22 mouse cellular contexts compared by ENCODE assay signal in the genomic region with DNA sequence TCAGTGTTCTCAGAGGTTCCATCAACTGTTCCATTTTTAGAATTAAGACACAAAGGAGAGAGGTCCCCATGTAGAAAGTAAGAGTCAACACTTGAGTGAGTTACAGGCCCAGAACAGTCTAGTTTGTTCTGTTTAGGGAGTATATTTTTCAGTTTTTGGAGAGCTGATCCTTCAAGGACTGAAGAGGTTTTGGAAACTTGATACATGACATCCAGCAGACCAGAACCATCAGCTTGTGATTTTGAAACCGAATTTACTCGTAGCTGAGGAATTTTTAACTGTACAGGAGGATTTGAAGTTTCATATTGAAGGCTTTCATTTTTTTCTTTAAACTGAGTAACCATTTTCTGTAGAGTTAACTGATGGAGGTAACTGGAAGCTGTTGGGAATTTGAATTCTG.
"Had no signal": no experiment of that assay in that cellular context is flagged by ENCODE, and none has a peak within 500 bp of the region (broad histone marks: within the 10 kb centered on the region; RNA-seq: fewer than 3 reads in every experiment).

No protein-coding gene starts in this region.

- H3K27ac ChIP-seq: liver, embryonic 15.5 days; lung, embryonic 15.5 days; macrophage; midbrain, embryonic 10.5 days; midbrain, embryonic 13.5 days; neural tube, embryonic 13.5 days; neural tube, embryonic 15.5 days had no signal

- DNase-seq: liver, postnatal 0 days; lung, adult 2 months; lung, postnatal 14 days; lung, postnatal 36 days; retina, postnatal 1 day; right cerebral cortex, adult 18-20 months; right cerebral cortex, postnatal 25 days; right cerebral cortex, postnatal 4 days; spleen, adult 18-20 months; thymus, adult 18-20 months; thymus, postnatal 14 days; thymus, postnatal 36 days had no signal

- ATAC-seq: liver, postnatal 0 days; lung, postnatal 0 days; midbrain, embryonic 13.5 days; midbrain, embryonic 16.5 days had no signal

- H3K27me3 ChIP-seq: liver, embryonic 15.5 days; lung, embryonic 15.5 days; midbrain, embryonic 13.5 days; neural tube, embryonic 13.5 days; neural tube, embryonic 15.5 days had no signal

- H3K4me2 ChIP-seq: liver, embryonic 15.5 days; lung, embryonic 15.5 days; midbrain, embryonic 13.5 days; neural tube, embryonic 13.5 days; neural tube, embryonic 15.5 days had no signal

- H3K9ac ChIP-seq: liver, embryonic 15.5 days; liver, postnatal 0 days; lung, embryonic 15.5 days; midbrain, embryonic 13.5 days; neural tube, embryonic 13.5 days; neural tube, embryonic 15.5 days had no signal

- H3K4me3 ChIP-seq: liver, embryonic 15.5 days; lung, embryonic 15.5 days; midbrain, embryonic 10.5 days; midbrain, embryonic 13.5 days; myocyte; neural tube, embryonic 13.5 days; neural tube, embryonic 15.5 days had no signal

- H3K9me3 ChIP-seq: liver, embryonic 15.5 days; lung, embryonic 15.5 days; midbrain, embryonic 10.5 days; midbrain, embryonic 13.5 days; neural tube, embryonic 13.5 days; neural tube, embryonic 15.5 days had no signal

- H3K4me1 ChIP-seq: liver, embryonic 15.5 days; lung, embryonic 15.5 days; midbrain, embryonic 10.5 days; midbrain, embryonic 13.5 days; neural tube, embryonic 13.5 days; neural tube, embryonic 15.5 days had no signal
